In genomic region chr10:73097176-73097575, GRCm38 (mm10) we compare ENCODE assay signal across 8 mouse cellular contexts. TPM values are rescaled to one million over a fixed set of nuclear protein-coding genes. Genes with fewer than 3 reads are reported as not detected.
A peak's percentile ranks its signal among the peaks of the same experiment; 100 is the strongest.
DNase-seq lines count a peak whose midpoint lies in the region; ATAC-seq and TF ChIP-seq lines count a peak whose summit lies in the region.

No protein-coding gene starts in this region.

- H3K27me3 ChIP-seq in kidney, postnatal 0 days (ENCODE audit: insufficient read depth, low read length), result peaks cover 17% of the 10 kb centered on the region
- peaks cover 66% of the 10 kb centered on the region for H3K27me3 ChIP-seq in embryonic facial prominence, embryonic 13.5 days

- H3K4me1 ChIP-seq in kidney, postnatal 0 days (replicated peaks; ENCODE audit: insufficient read depth, low read length), result 0 out of 2 replicates have a peak, but pooled peaks cover 8% of the 10 kb centered on the region
- H3K4me1 ChIP-seq in embryonic facial prominence, embryonic 13.5 days, result peaks cover 17% of the 10 kb centered on the region

- peak overlapping the region; percentile 41 for H3K4me2 ChIP-seq in kidney, postnatal 0 days (ENCODE audit: low read length)
- H3K4me2 ChIP-seq in embryonic facial prominence, embryonic 13.5 days, result peak overlapping the region; percentile 62

- H3K36me3 ChIP-seq in kidney, postnatal 0 days (ENCODE audit: insufficient read depth, low read length), result no peaks in the 10 kb centered on the region
- no peaks in the 10 kb centered on the region for H3K36me3 ChIP-seq in embryonic facial prominence, embryonic 13.5 days

- 5% methylated on average over 7 of the region's 7 CpGs for WGBS in kidney, postnatal 0 days
- WGBS in embryonic facial prominence, embryonic 13.5 days, result 4% methylated on average over 7 of the region's 7 CpGs

- TF ChIP-seq CTCF in kidney, postnatal 0 days (IDR thresholded peaks at IDR 0.05; ENCODE audit: low read depth), result no peak

- no peak for DNase-seq in kidney, postnatal 0 days (ENCODE audit: low spot score)
- no peak for DNase-seq in kidney, adult 8-10 months
- DNase-seq in layer of hippocampus, postnatal 36 days, result peak; percentile 36 to 44
- peak; percentile 36 to 51 for DNase-seq in right cerebral cortex, postnatal 36 days (ENCODE audit: low spot score in 2 of 2)
- no peak for DNase-seq in B cell, adult 2 months
- no peak for DNase-seq in urinary bladder, postnatal 36 days (ENCODE audit: low spot score in 2 of 2)
- no peak for DNase-seq in kidney, postnatal 36 days

- ATAC-seq in kidney, postnatal 0 days (replicated peaks; ENCODE audit: low FRiP score, low read depth), result no peak
- no peak for ATAC-seq in embryonic facial prominence, embryonic 13.5 days (ENCODE audit: insufficient number of reproducible peaks, insufficient read depth, low FRiP score, low TSS enrichment, low read depth)

- no peak overlapping the region for H3K9ac ChIP-seq in kidney, postnatal 0 days (ENCODE audit: low read depth, low read length)
- no peak overlapping the region for H3K9ac ChIP-seq in embryonic facial prominence, embryonic 13.5 days

- no peak overlapping the region for H3K27ac ChIP-seq in kidney, postnatal 0 days
- H3K27ac ChIP-seq in embryonic facial prominence, embryonic 13.5 days, result no peak overlapping the region

- H3K9me3 ChIP-seq in kidney, postnatal 0 days (replicated peaks; ENCODE audit: low read length), result no peaks in the 10 kb centered on the region
- H3K9me3 ChIP-seq in embryonic facial prominence, embryonic 13.5 days, result no peaks in the 10 kb centered on the region

- 0 out of 2 replicates have a peak overlapping the region, but pooled peaks have one; percentile 10 for H3K4me3 ChIP-seq in kidney, postnatal 0 days (replicated peaks; ENCODE audit: low read depth, low read length)
- peak overlapping the region; percentile 37 for H3K4me3 ChIP-seq in embryonic facial prominence, embryonic 13.5 days

RNA-seq across cellular contexts. Expression of gene Pcdh15, which starts 2.0 kb away (rescaled TPM):
- polyA plus RNA-seq in kidney, postnatal 0 days (2015; fragmentation: Nextera tagmentation; extraction: Ambion mirVana), result 0.27 and 0.33 TPM in 2 replicates
- 6.4 and 6.6 TPM in 2 replicates for polyA plus RNA-seq in embryonic facial prominence, embryonic 13.5 days (2015; fragmentation: Nextera tagmentation; extraction: Ambion mirVana)
- 10 to 100 TPM; 18.3 to 19.1 TPM for total RNA-seq in layer of hippocampus, postnatal 36 days (2021)

Comparison
In these comparisons a context has a peak if more than half of its experiments do, and no peak if none do; other contexts are left out.
1. DNase-seq: peak in layer of hippocampus, postnatal 36 days (2 of 2) and right cerebral cortex, postnatal 36 days (2 of 2); none in kidney, postnatal 0 days (single experiment), kidney, adult 8-10 months (0 of 2), B cell, adult 2 months (0 of 2), urinary bladder, postnatal 36 days (0 of 2) and kidney, postnatal 36 days (0 of 2).